Mouse (Mus musculus) liver, embryonic 14.5 days (tissue): ENCODE measurements around the gene Abr.

Experiments
- CTCF ChIP-seq: IDR thresholded peaks from 2 replicates; pipeline ENCODE4 v1.5.1; 2016; ENCODE audit warnings: antibody characterized with exemption, low read depth, control low read depth
- EP300 ChIP-seq: IDR thresholded peaks from 2 replicates; pipeline ENCODE4 v1.6.1; 2016; ENCODE audit warnings: antibody characterized with exemption, low read depth

DNA sequence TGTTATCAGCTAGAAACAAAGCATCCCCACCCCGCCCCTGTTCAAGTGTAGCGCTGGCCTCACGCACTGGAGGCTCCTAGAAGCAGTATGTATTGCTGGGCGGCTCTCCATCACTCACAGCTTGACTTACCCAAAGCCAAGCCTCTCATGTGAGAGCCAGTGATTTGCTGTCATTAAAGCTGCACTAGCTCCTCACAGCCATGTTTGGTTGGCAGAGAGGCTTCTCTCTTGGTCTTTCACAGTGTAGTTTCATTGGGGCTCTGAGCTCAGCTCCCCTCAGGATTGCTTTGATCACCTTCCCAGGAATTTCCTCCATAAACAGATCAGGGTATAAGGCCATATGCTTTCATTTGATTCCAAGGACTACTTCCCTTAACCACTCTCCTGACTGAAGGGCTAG lies 208.9 kb downstream of the Abr start:
- TF ChIP-seq CTCF (no peak), EP300 (no peak)
